Mouse (Mus musculus) MEL (cell line): Measurements from ENCODE around the gene Olfr1393. TPM values are rescaled to one million over a fixed set of nuclear protein-coding genes. Genes with fewer than 3 reads are reported as not detected.

Source experiments
- DNase-seq: peaks from one replicate; pipeline ENCODE4 v3.0.0; 2011; ENCODE audit warnings: low read depth, low spot score
- H3K27ac ChIP-seq: 2 replicates; pipeline ENCODE4 v1.5.1; 2012; ENCODE audit warnings: low read depth, mild to moderate bottlenecking, control low read depth, low read length, moderate library complexity; ENCODE audit not compliant: control insufficient read depth
- H3K27me3 ChIP-seq, 2 experiments: fragments of 150-350 bp in 1 of 2; sonication (generic) in 1 of 2; 2 replicates each; pipeline ENCODE4 v1.6.1; 2012; ENCODE audit warnings: low read length in 2 of 2, mild to moderate bottlenecking in 2 of 2, improper control_type of control experiment in 1 of 2, moderate library complexity in 1 of 2; ENCODE audit not compliant: insufficient read depth in 2 of 2, control insufficient read depth in 1 of 2
- H3K36me3 ChIP-seq, 2 experiments: 2 replicates each; pipeline ENCODE4 v1.6.1; 2012 to 2014; ENCODE audit warnings: low read length in 2 of 2, improper control_type of control experiment in 1 of 2, inconsistent platforms in 1 of 2, mild to moderate bottlenecking in 1 of 2; ENCODE audit not compliant: insufficient read depth in 2 of 2, control insufficient read depth in 1 of 2
- H3K4me1 ChIP-seq, 2 experiments: fragments of 150-350 bp in 1 of 2; sonication (generic) in 1 of 2; 2 replicates each; pipeline ENCODE4 v1.6.1; 2012; ENCODE audit warnings: low read length in 2 of 2, improper control_type of control experiment in 1 of 2, mild to moderate bottlenecking in 1 of 2; ENCODE audit not compliant: insufficient read depth in 2 of 2, control insufficient read depth in 1 of 2
- H3K4me3 ChIP-seq, 2 experiments: fragments of 150-350 bp in 1 of 2; sonication (generic) in 1 of 2; 2 replicates each; pipeline ENCODE4 v1.5.1; 2012; ENCODE audit warnings: low read depth in 2 of 2, low read length in 2 of 2, mild to moderate bottlenecking in 2 of 2, moderate library complexity in 2 of 2, control low read depth in 1 of 2, improper control_type of control experiment in 1 of 2; ENCODE audit not compliant: control insufficient read depth in 1 of 2, insufficient read depth in 1 of 2
- H3K79me2 ChIP-seq: 2 replicates; pipeline ENCODE4 v1.6.1; 2012; ENCODE audit warnings: mild to moderate bottlenecking, low read length, moderate library complexity; ENCODE audit not compliant: control insufficient read depth, poor library complexity, insufficient read depth
- H3K9ac ChIP-seq: 2 replicates; pipeline ENCODE4 v1.6.1; 2012; ENCODE audit warnings: low read depth, mild to moderate bottlenecking, control low read depth, low read length, moderate library complexity; ENCODE audit not compliant: control insufficient read depth, poor library complexity, severe bottlenecking
- H3K9me3 ChIP-seq: fragments of 150-350 bp; sonication (generic); replicated peaks from 2 replicates; pipeline ENCODE4 v1.6.1; 2012; ENCODE audit warnings: mild to moderate bottlenecking, low read length, improper control_type of control experiment, moderate library complexity; ENCODE audit not compliant: insufficient read depth
- BHLHE40 ChIP-seq: IDR thresholded peaks from 2 replicates; pipeline ENCODE4 v1.6.1; 2012; ENCODE audit warnings: low read depth, mild to moderate bottlenecking, inconsistent platforms, low read length, improper control_type of control experiment, borderline replicate concordance
- CHD2 ChIP-seq: IDR thresholded peaks from 2 replicates; pipeline ENCODE4 v1.6.1; 2011; ENCODE audit warnings: low read length, improper control_type of control experiment
- E2F4 ChIP-seq: IDR thresholded peaks from 2 replicates; pipeline ENCODE4 v1.6.1; 2011; ENCODE audit warnings: low read depth, low read length, improper control_type of control experiment, borderline replicate concordance
- ELF1 ChIP-seq: IDR thresholded peaks from 2 replicates; pipeline ENCODE4 v1.6.1; 2014; ENCODE audit warnings: low read depth, mild to moderate bottlenecking, inconsistent platforms, low read length, improper control_type of control experiment, moderate library complexity
- ETS1 ChIP-seq: IDR thresholded peaks from 2 replicates; pipeline ENCODE4 v1.6.1; 2012; ENCODE audit warnings: low read depth, mild to moderate bottlenecking, inconsistent platforms, low read length, improper control_type of control experiment, moderate library complexity
- GABPA ChIP-seq: IDR thresholded peaks from 2 replicates; pipeline ENCODE4 v1.6.1; 2012; ENCODE audit warnings: low read depth, mild to moderate bottlenecking, inconsistent platforms, low read length, improper control_type of control experiment, moderate library complexity
- HCFC1 ChIP-seq: IDR thresholded peaks from 2 replicates; pipeline ENCODE4 v1.6.1; 2012; ENCODE audit warnings: low read depth, mild to moderate bottlenecking, inconsistent platforms, low read length, improper control_type of control experiment, moderate library complexity
- JUND ChIP-seq: IDR thresholded peaks from 2 replicates; pipeline ENCODE4 v1.6.1; 2011; ENCODE audit warnings: low read depth, mild to moderate bottlenecking, improper control_type of control experiment, low read length
- MAX ChIP-seq: IDR thresholded peaks from 2 replicates; pipeline ENCODE4 v1.6.1; 2011; ENCODE audit warnings: low read length, improper control_type of control experiment
- MAZ ChIP-seq: IDR thresholded peaks from 2 replicates; pipeline ENCODE4 v1.6.1; 2012; ENCODE audit warnings: low read depth, mild to moderate bottlenecking, inconsistent platforms, low read length, improper control_type of control experiment
- MXI1 ChIP-seq: IDR thresholded peaks from 2 replicates; pipeline ENCODE4 v1.6.1; 2011; ENCODE audit warnings: mild to moderate bottlenecking, low read depth, low read length, improper control_type of control experiment
- MYC ChIP-seq: IDR thresholded peaks from 2 replicates; pipeline ENCODE4 v1.6.1; 2011; ENCODE audit warnings: low read depth, mild to moderate bottlenecking, low read length, improper control_type of control experiment, moderate library complexity
- NRF1 ChIP-seq: IDR thresholded peaks from 2 replicates; pipeline ENCODE4 v1.6.1; 2014; ENCODE audit warnings: low read depth, mild to moderate bottlenecking, inconsistent platforms, low read length, improper control_type of control experiment, moderate library complexity; ENCODE audit not compliant: poor library complexity, insufficient read depth, severe bottlenecking
- POLR2A ChIP-seq, 2 experiments: IDR thresholded peaks; 2 replicates each; pipeline ENCODE4 v1.6.1; 2011 to 2012; ENCODE audit warnings: low read length in 2 of 2, mild to moderate bottlenecking in 2 of 2, control low read depth in 1 of 2, improper control_type of control experiment in 1 of 2, low read depth in 1 of 2, moderate library complexity in 1 of 2; ENCODE audit not compliant: control insufficient read depth in 1 of 2, insufficient read depth in 1 of 2, poor library complexity in 1 of 2
- POLR2AphosphoS2 ChIP-seq: IDR thresholded peaks from 2 replicates; pipeline ENCODE4 v1.6.1; 2011; ENCODE audit warnings: low read length, improper control_type of control experiment
- POLR2AphosphoS5 ChIP-seq: IDR thresholded peaks from 2 replicates; pipeline ENCODE4 v1.6.1; 2012; ENCODE audit warnings: low read depth, borderline replicate concordance, mild to moderate bottlenecking, inconsistent platforms, low read length, moderate library complexity, mixed read lengths
- RAD21 ChIP-seq: IDR thresholded peaks from 2 replicates; pipeline ENCODE4 v1.6.1; 2011; ENCODE audit warnings: mild to moderate bottlenecking, low read depth, low read length, improper control_type of control experiment
- RCOR1 ChIP-seq: IDR thresholded peaks from 2 replicates; pipeline ENCODE4 v1.6.1; 2012; ENCODE audit warnings: low read depth, mild to moderate bottlenecking, inconsistent platforms, low read length, improper control_type of control experiment
- SIN3A ChIP-seq: IDR thresholded peaks from 2 replicates; pipeline ENCODE4 v1.6.1; 2012; ENCODE audit warnings: low read length, improper control_type of control experiment, inconsistent platforms
- SMC3 ChIP-seq: IDR thresholded peaks from 2 replicates; pipeline ENCODE4 v1.6.1; 2011; ENCODE audit warnings: low read depth, low read length, improper control_type of control experiment
- TAL1 ChIP-seq: IDR thresholded peaks from 2 replicates; pipeline ENCODE4 v1.6.1; 2012; ENCODE audit warnings: mild to moderate bottlenecking, inconsistent platforms, low read length, moderate library complexity, mixed read lengths
- TBP ChIP-seq: IDR thresholded peaks from 2 replicates; pipeline ENCODE4 v1.8.0; 2011; ENCODE audit warnings: low read depth, low read length, improper control_type of control experiment
- TCF12 ChIP-seq: IDR thresholded peaks from 2 replicates; pipeline ENCODE4 v1.6.1; 2014; ENCODE audit warnings: low read depth, mild to moderate bottlenecking, inconsistent platforms, low read length, improper control_type of control experiment, moderate library complexity
- USF1 ChIP-seq: IDR thresholded peaks from 2 replicates; pipeline ENCODE4 v1.6.1; 2014; ENCODE audit warnings: low read depth, mild to moderate bottlenecking, inconsistent platforms, low read length, improper control_type of control experiment, moderate library complexity
- ZKSCAN1 ChIP-seq: IDR thresholded peaks from 2 replicates; pipeline ENCODE4 v1.6.1; 2012; ENCODE audit warnings: low read depth, mild to moderate bottlenecking, inconsistent platforms, low read length, improper control_type of control experiment, moderate library complexity
- ZNF384 ChIP-seq: IDR thresholded peaks from 2 replicates; pipeline ENCODE4 v1.6.1; 2012; ENCODE audit warnings: low read depth, mild to moderate bottlenecking, inconsistent platforms, low read length, improper control_type of control experiment
- polyA plus RNA-seq, 2 experiments: library from polyadenylated mRNA; stranded (reverse) in 1 of 2; unstranded in 1 of 2; fragments of >175 nt in 1 of 2; fragments of >200 nt in 1 of 2; gene quantifications; 2 replicates each; pipeline versions ENCODE4 v1.2.1 to v1.2.4; 2012; ENCODE audit warnings: low replicate concordance in 2 of 2, low read depth in 1 of 2; ENCODE audit not compliant: insufficient read length in 2 of 2, insufficient read depth in 1 of 2, missing spikeins in 1 of 2
- total RNA-seq: library from RNA; depleted of rRNA; stranded (reverse); fragments of 300-350 nt; gene quantifications from 2 replicates; pipeline ENCODE4 v1.2.3, GENCODE M21; 2012

Gene Olfr1393
- total and polyA plus RNA-seq, 3 experiments = not detected

GRCm38 (mm10) chr11:49243727-49244594 is 34.1 kb upstream of the Olfr1393 start, which contains the start of gene Mgat1 (continued):
- TF ChIP-seq TAL1 = no peak
- TF ChIP-seq MAZ = peak; percentile 97
- no peak; the same call in 1 of the 2 replicates for TF ChIP-seq MAX
- peak; percentile 88 for TF ChIP-seq NRF1
- peak; percentile 33 to 60; a peak in 1 of 4 replicates for TF ChIP-seq POLR2A (IDR thresholded peaks at IDR 0.05; ENCODE audit: control insufficient read depth in 1 of 2, insufficient read depth in 1 of 2, low read depth in 1 of 2, low read length in 2 of 2, poor library complexity in 1 of 2)
- no peak for TF ChIP-seq ZNF384
- TF ChIP-seq E2F4 = peak; percentile 61; the same call in 1 of the 2 replicates
- TF ChIP-seq POLR2AphosphoS2 = peak; percentile 22; the same call in 1 of the 2 replicates
- 0 out of 2 replicates have a peak, but pooled peaks have one; percentile 7 for TF ChIP-seq TCF12
- TF ChIP-seq JUND = no peak
- no peak for TF ChIP-seq ZKSCAN1
- no peak for TF ChIP-seq POLR2AphosphoS5
- TF ChIP-seq RCOR1 = no peak
- no peak for TF ChIP-seq GABPA

- TF ChIP-seq SMC3 = no peak
- peak; percentile 9; the same call in 1 of the 2 replicates for TF ChIP-seq MYC
- no peak for TF ChIP-seq RAD21
- TF ChIP-seq POLR2A (IDR thresholded peaks at IDR 0.05; ENCODE audit: control insufficient read depth in 1 of 2, insufficient read depth in 1 of 2, low read depth in 1 of 2, low read length in 2 of 2, poor library complexity in 1 of 2) = no peak
- TF ChIP-seq NRF1 = no peak
- Histone ChIP-seq H3K9me3 (no peaks in the 10 kb centered on the region), H3K27ac (peak overlapping the region; percentile 52), H3K4me1 (peaks cover 30 to 38% of the 10 kb centered on the region in 2 experiments), H3K36me3 (peaks cover 0 to 36% of the 10 kb centered on the region in 2 experiments; a peak in 2 of 4 replicates), H3K4me3 (peak overlapping the region; percentile 50 to 52), H3K79me2 (no peaks in the 10 kb centered on the region), H3K9ac (peak overlapping the region; percentile 70), H3K27me3 (no peaks in the 10 kb centered on the region)
- no peak for DNase-seq
Measured at GRCm38 (mm10) chr11:49244595-49244930, 33.5 kb upstream of the Olfr1393 start.

GRCm38 (mm10) chr11:49245176-49245575 is 32.9 kb upstream of the Olfr1393 start:
- H3K4me1 ChIP-seq = peaks cover 27 to 33% of the 10 kb centered on the region in 2 experiments
- peak overlapping the region; percentile 70 for H3K9ac ChIP-seq
- peak; percentile 77 for DNase-seq
- peak overlapping the region; percentile 52 for H3K27ac ChIP-seq
- H3K9me3 ChIP-seq = no peaks in the 10 kb centered on the region
- TF ChIP-seq ZNF384 (no peak), ZKSCAN1 (no peak), USF1 (peak; percentile 84), SMC3 (no peak), TCF12 (no peak), MAX (peak; percentile 87), CHD2 (peak; percentile 29; the same call in 1 of the 2 replicates), ELF1 (no peak), ETS1 (no peak), MXI1 (peak; percentile 95), BHLHE40 (peak; percentile 17; the same call in 1 of the 2 replicates), MYC (peak; percentile 77; the same call in 1 of the 2 replicates), SIN3A (peak; percentile 89; the same call in 1 of the 2 replicates), HCFC1 (0 out of 2 replicates have a peak, but pooled peaks have one; percentile 16), TBP (no peak)
- H3K79me2 ChIP-seq = no peaks in the 10 kb centered on the region
- H3K27me3 ChIP-seq = no peaks in the 10 kb centered on the region
- peak overlapping the region; percentile 50 to 52 for H3K4me3 ChIP-seq
- H3K36me3 ChIP-seq = peaks cover 0 to 33% of the 10 kb centered on the region in 2 experiments; a peak in 2 of 4 replicates
